Mouse (Mus musculus) kidney, adult 8-10 months (tissue): ENCODE measurements around the gene Fgfr2.
A peak's percentile ranks its signal among the peaks of the same experiment; 100 is the strongest.

Experiments
- DNase-seq, 2 experiments: peaks; one replicate each; pipeline ENCODE4 v3.0.0; 2022

Fgfr2 gene

GRCm38 (mm10) chr7:130367222-130368035, 2755.7 kb downstream of the Fgfr2 start:
- DNase-seq, result no peak

DNA sequence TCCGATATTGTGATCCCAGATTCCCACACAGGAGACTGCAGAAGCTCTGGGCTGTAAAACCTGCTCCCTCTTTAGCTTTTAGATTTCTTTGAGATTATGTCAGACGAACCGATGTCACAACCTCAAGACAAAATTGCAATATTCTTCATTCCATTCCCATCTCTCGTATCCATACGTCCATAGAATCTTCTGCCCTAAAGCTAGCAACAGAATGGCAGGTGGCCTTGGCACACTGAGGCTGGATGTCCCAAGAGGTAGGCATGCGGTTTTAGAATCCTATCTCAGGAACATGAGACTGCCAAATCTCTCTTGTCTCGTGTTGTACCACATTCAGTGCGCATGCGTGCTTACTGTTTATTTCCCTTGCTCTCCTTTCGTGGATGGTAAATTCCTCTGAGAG, 2757.4 kb downstream of the Fgfr2 start:
- DNase-seq, result no peak

- DNase-seq, result no peak
Observed at GRCm38 (mm10) chr7:130340412-130341152, 2782.6 kb downstream of the Fgfr2 start.

DNA sequence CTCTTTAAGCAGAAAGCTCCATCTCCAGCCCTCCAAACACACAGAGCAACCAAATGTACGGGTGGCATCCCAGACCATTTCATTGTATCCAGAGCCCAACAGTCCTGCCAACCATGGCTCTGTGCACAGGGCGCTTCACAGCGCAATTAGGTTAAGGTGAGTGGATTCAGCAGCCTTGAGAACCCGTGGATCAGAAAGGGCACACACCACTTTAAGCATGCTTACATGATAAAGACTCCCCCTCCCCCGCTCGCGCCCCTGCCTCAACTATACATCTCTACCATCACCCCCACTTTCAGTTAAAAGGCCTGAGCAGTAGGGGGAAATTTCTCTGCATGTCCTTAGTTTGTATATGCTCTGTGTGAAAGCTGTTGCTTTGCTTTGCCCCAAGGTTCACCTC, 2785.5 kb downstream of the Fgfr2 start:
- no peak for DNase-seq

DNA sequence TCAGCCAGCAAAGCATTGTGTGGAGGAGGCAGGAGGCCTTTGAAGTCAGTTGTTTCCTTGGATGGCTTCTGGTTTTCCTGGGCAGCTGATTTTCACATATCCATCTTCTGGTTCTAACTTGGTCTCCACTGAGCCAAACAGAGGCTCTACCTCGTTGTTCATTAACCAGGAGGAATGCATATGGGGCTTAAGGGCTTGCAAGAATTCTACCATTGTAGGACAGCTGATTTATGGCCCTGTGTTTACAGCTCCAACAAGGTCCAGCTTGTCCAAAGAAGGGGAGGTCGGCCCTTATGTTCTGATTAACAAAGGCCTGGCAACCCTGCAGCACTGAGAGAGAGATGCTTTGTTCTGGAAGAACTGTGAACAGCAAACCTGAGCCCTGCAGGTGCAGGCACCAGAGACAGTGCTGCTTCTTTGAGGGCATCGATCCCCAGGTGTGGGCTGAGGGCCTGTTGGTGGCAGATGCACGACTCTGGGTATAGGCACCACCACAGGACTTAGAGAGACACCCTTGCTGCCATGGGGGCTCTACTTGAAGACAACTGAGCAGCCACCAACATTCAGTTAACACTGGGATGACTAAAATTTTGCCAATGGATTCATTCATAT, 2787.6 kb downstream of the Fgfr2 start:
- DNase-seq, result peak; percentile 14 to 57

- no peak for DNase-seq
Observed at GRCm38 (mm10) chr7:130332515-130333220, 2790.5 kb downstream of the Fgfr2 start.

DNA sequence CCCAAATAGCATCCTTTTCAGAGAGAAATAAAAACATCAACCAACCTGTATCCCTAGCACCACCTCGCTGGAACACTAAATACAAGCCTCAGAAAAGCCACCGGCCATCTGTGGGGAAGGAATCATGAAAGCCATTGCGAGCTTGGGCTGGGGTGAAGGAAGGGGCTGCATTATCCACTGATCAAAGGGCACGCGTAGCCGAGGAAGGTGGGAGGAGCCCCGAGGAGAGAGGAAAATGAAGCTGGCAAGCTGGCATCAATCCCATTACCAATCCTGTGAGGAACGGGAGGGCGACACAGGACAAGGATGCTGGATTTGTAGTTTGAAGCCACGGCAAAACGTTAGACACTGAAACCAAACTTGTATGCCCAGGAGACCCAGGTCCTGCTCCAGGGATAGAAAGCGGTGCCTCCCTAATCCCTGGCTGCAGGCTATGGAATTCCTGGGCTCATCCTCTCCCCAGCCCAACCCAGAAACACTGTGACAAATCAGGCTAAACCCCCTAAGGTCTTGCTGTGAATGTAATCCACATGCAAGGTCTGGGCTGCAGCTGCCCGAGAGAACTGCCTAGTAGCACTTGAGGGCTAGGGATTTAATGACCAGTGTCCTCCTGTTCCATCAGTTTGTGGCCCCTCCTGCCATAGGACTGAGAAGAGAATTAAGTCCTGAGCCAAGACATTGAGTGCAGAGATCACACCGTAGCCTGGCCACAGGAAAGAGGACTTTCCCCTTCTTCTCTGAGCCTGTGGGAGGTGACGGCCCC, 2795.4 kb downstream of the Fgfr2 start:
- DNase-seq, result no peak

DNA sequence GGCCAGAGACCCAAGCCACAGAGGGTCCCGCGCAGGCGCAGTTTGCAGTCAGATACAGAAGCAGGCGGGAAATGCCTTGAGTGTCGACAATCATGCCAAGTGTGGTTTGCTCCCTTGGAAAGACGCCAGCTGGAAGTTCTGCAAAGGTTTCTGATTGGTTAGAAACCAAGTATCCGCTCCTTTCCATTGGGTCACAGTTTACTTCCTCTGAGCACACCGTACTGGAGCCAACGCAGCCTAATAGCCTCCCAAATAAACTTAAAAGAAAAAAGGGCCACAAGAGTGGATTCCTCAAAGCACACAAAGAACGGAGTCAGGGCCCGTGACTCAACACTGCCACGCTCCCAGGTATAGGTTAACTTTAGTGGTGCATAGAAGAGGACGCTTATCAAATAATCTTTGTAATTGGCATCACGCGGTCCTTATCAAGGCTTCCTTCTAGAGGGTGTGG, 2797.1 kb downstream of the Fgfr2 start:
- DNase-seq, result peak; percentile 35 to 37

DNA sequence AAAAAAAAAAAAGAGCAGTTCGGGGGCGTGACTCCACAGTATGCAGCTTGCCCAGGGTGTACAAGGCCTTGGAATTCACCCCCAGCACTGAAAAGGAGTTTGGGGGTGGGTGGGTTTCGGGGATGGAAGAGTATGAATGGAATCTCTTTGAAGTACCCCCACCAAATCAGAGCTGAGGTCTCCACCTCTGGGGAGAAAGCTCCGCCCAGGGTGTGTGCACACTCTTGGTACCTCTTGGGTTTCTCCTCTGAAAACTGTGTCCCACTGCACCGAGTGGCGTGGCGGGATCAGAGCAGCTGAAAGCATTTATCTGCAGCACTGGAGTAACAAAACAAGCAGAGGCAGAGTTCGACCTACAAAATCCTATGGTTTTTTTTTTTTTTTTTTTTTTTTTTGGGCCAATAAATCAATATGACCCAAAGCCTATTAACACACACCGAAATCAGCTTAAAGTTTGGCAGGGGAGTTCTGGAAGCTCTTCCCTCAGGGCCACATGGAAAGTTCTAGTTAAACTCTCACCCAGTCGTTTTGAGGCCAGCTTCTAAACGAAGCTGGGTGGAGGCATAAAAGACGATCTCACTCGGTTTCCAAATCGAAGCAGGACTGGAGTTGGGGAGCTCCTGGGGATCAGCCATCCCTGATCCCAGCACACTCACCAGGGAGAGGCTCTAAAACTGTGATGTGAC, 2798.3 kb downstream of the Fgfr2 start:
- no peak for DNase-seq

GRCm38 (mm10) chr7:130323766-130324165, 2799.4 kb downstream of the Fgfr2 start:
- no peak for DNase-seq

GRCm38 (mm10) chr7:130319799-130320556, 2803.2 kb downstream of the Fgfr2 start:
- no peak for DNase-seq

DNA sequence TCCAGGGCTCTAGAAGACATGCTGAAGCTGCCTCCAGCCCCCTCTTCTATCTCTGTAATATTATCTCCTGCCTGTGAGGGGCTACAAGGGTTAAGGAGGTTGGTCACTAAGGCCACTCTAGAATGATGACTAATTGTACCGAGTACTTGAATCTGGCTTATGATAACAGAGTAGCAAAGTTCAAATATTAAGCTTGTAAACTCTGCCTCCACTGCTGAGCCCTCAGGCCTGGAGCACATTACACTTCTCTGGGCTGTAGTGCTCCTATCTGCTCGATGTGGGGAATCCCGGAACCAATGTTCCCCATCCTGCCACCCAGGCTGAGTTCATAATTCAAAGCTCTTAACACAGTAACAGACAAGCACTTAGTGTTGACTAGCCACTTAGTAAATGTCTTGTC, 2806.9 kb downstream of the Fgfr2 start:
- DNase-seq, result no peak

DNA sequence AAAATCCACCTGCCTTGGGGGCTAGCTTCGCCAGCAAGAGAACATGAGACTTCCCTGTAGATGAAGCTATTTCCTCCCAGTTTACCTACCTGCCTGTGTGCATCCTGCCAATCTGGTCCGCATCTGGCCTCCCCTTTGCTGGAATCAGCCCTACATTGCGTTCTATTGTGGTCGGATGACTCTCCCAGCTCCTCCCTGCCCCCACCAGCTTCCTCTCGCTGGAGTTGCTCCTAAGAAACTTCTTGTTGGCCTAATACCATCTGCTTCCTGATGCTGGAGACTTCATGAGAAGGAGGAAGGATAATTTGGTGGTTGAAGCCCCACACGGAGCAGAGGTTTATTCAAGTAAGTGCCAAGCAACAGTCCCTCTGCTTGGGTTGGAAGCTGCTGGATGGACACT, 2807.9 kb downstream of the Fgfr2 start:
- DNase-seq, result no peak

GRCm38 (mm10) chr7:130314658-130315057, 2808.5 kb downstream of the Fgfr2 start:
- no peak for DNase-seq

GRCm38 (mm10) chr7:130311362-130311761, 2811.8 kb downstream of the Fgfr2 start:
- no peak for DNase-seq

DNA sequence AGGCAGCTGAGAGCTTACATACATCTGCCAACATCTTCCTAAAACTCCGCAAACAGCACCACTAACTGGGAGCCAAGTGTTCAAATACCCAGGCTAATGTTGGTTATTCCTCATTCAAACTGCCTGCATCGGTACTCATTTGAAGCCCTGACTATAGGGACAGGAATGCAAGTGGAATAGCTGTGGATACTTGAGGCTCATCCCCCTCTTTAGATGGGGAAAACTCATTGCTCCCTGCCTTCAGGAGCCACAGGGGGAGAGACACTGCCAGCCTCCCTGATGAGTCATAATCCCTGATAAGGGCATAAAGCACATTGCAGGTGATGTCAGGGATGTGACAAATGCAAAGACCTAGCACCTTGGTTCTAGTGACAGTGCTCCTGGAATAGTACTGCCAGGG, 2814.0 kb downstream of the Fgfr2 start:
- no peak for DNase-seq

- no peak for DNase-seq
Observed at GRCm38 (mm10) chr7:130307036-130307435, 2816.1 kb downstream of the Fgfr2 start.

- DNase-seq, result no peak
Observed at GRCm38 (mm10) chr7:130304642-130305041, 2818.5 kb downstream of the Fgfr2 start.

DNA sequence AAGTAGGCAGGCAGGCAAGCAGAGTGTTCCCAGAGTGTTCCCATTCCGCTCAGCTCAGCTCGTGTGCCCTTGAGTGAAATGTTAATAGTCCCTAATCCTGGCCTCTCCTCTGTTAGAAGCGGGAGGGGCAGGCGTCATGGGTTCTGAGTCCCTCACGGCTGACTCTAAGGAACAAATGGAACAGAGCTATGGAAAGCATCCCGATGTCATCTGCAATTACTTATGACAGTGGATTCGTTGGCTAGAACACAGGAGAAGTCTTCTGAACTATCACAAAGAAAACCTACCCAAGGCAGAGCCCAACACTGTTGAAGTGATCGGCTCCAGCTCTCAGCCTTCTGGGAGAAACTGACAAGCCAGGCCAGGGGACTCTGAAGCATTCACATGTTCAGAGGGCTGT, 2819.7 kb downstream of the Fgfr2 start:
- DNase-seq, result no peak

GRCm38 (mm10) chr7:130300606-130301005, 2822.5 kb downstream of the Fgfr2 start:
- DNase-seq, result no peak
